Mouse (Mus musculus) heart, postnatal 0 days (tissue): ENCODE measurements around the gene Zfp866. TPM values are rescaled to one million over a fixed set of nuclear protein-coding genes. Genes with fewer than 3 reads are reported as not detected.

ENCODE experiments used
- ATAC-seq: fragments of 200-750 bp; cut with Nextera tagmentation; 2 replicates; pipeline ENCODE4 v1.8.0; 2017; ENCODE audit warnings: low read depth, moderate number of reproducible peaks, moderate library complexity; ENCODE audit not compliant: insufficient read depth
- DNase-seq: peaks from one replicate; pipeline ENCODE4 v3.0.0-alpha.2; 2016; ENCODE audit warnings: low spot score
- H3K27ac ChIP-seq: fragments of 300-500 bp; sonication (generic); 2 replicates; pipeline ENCODE4 v1.5.1; 2014; ENCODE audit warnings: low read depth, mild to moderate bottlenecking
- H3K27me3 ChIP-seq: fragments of 300-500 bp; sonication (generic); 2 replicates; pipeline ENCODE4 v1.6.1; 2014; ENCODE audit warnings: low read length, mixed read lengths; ENCODE audit not compliant: control insufficient read depth, insufficient read depth
- H3K36me3 ChIP-seq: fragments of 300-500 bp; sonication (generic); replicated peaks from 2 replicates; pipeline ENCODE4 v1.6.1; 2014; ENCODE audit warnings: low read length, mixed read lengths; ENCODE audit not compliant: control insufficient read depth, insufficient read depth
- H3K4me1 ChIP-seq: fragments of 300-500 bp; sonication (generic); 2 replicates; pipeline ENCODE4 v1.6.1; 2014; ENCODE audit warnings: antibody characterized with exemption; ENCODE audit not compliant: control insufficient read depth, insufficient read depth
- H3K4me2 ChIP-seq: fragments of 300-500 bp; sonication (generic); 2 replicates; pipeline ENCODE4 v1.6.1; 2014; ENCODE audit warnings: low read depth, mild to moderate bottlenecking, low read length, moderate library complexity
- H3K4me3 ChIP-seq: fragments of 300-500 bp; sonication (generic); 2 replicates; pipeline ENCODE4 v1.5.1; 2014; ENCODE audit warnings: low read depth, low read length
- H3K9ac ChIP-seq: fragments of 300-500 bp; sonication (generic); replicated peaks from 2 replicates; pipeline ENCODE4 v1.6.1; 2014; ENCODE audit warnings: low read depth, low read length, mixed read lengths
- H3K9me3 ChIP-seq: fragments of 300-500 bp; sonication (generic); replicated peaks from 2 replicates; pipeline ENCODE4 v1.6.1; 2016; ENCODE audit warnings: low read length; ENCODE audit not compliant: control insufficient read depth
- CTCF ChIP-seq: IDR thresholded peaks from 2 replicates; pipeline ENCODE4 v1.5.1; 2016; ENCODE audit warnings: antibody characterized with exemption, control low read depth, low read depth
- EP300 ChIP-seq: IDR thresholded peaks from 2 replicates; pipeline ENCODE4 v1.6.1; 2016; ENCODE audit warnings: antibody characterized with exemption, low read depth
- WGBS: fragments of 180-500 bp; shearing (Covaris S2); extraction: QIAGEN DNeasy Blood & Tissue Kit; methylation state at CpG from one replicate; pipeline ENCODE4 v1.1.7; 2014; 5-methylcytosine and 5-hydroxymethylcytosine counted together
- polyA plus RNA-seq: library from polyadenylated mRNA; unstranded; fragments of >200 nt; fragmentation: Nextera tagmentation; extraction: Ambion mirVana; gene quantifications from 2 replicates; pipeline ENCODE4 v1.2.1, GENCODE M21; 2015
- total RNA-seq: library from RNA; depleted of rRNA; stranded (reverse); fragments of >200 nt; gene quantifications from 2 replicates; pipeline ENCODE4 v1.2.3, GENCODE M21; 2014; ENCODE audit warnings: low replicate concordance; rRNA removed

The Zfp866 gene
- total and polyA plus RNA-seq, 2 experiments from 2014 or later: 9.2 to 20.5 TPM

- Histone ChIP-seq H3K27ac (0 out of 2 replicates have a peak overlapping the region, but pooled peaks have one; percentile 28), H3K36me3 (no peaks in the 10 kb centered on the region), H3K9ac (no peak overlapping the region), H3K4me2 (peak overlapping the region; percentile 59), H3K27me3 (no peaks in the 10 kb centered on the region), H3K9me3 (no peaks in the 10 kb centered on the region), H3K4me1 (peaks cover 7% of the 10 kb centered on the region; the same call in 1 of the 2 replicates), H3K4me3 (peak overlapping the region; percentile 34)
- DNase-seq: no peak
- 45% methylated on average over 5 of the region's 5 CpGs for WGBS
- TF ChIP-seq CTCF (no peak), EP300 (no peak)
- ATAC-seq: no peak
Observed at GRCm38 (mm10) chr8:69717232-69717580, 73.8 kb downstream of the Zfp866 start.

DNA sequence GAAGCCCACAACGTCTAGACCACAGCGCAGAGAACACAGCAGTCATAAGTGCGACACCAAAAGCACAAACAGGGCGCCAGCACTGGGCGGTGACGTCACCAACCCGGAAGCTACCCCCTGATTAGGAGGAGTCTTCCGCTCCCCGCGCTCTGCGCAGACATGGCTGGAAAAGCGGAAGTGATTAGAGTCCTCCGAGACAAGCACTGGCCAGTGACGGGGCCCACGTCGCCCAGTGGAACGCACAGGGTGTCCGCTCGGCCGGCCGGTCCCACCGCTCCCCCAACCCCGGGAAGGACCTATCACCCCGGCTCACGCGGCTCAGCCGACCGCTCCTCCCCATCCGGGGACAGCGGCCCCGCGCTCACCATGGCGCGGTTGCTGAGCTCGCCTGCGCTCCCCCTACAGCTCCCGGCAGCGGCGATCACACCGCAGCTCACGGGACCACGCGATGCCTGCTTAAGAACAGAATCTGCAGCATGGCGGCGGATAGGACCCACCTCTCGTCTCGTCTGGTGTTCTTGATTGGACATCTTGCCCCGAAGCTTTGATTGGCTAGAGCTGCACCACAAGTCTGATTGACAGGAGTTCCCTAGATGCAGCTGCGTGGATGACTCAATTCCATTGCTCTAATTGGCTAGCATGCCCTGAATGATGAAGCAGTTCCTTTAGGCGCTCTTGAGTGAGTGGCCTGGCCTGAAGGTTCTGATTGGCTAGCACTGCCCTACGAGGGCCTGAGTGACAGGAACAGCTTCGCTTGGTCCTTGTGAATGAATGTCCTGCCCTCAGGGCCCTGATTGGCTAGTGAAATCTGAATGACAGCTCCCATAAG is 74.4 kb downstream of the Zfp866 start:
- ATAC-seq: peak; percentile 97
- under 1% methylated on average over 52 of the region's 52 CpGs for WGBS
- Histone ChIP-seq H3K27ac (peak overlapping the region; percentile 100), H3K27me3 (no peaks in the 10 kb centered on the region), H3K4me1 (peaks cover 7% of the 10 kb centered on the region; the same call in 1 of the 2 replicates), H3K36me3 (no peaks in the 10 kb centered on the region; the same call in 1 of the 2 replicates), H3K4me2 (peak overlapping the region; percentile 62), H3K9me3 (no peaks in the 10 kb centered on the region), H3K4me3 (peak overlapping the region; percentile 89), H3K9ac (peak overlapping the region; percentile 94)
- DNase-seq: peak; percentile 100
- TF ChIP-seq EP300 (peak; percentile 3; the same call in 1 of the 2 replicates), CTCF (no peak)

GRCm38 (mm10) chr8:69715366-69715765 is 75.6 kb downstream of the Zfp866 start:
- peaks cover 7% of the 10 kb centered on the region; the same call in 1 of the 2 replicates for H3K4me1 ChIP-seq
- H3K4me2 ChIP-seq: peak overlapping the region; percentile 62; the same call in 1 of the 2 replicates
- ATAC-seq (no peak), DNase-seq (no peak)
- H3K27me3 ChIP-seq: no peaks in the 10 kb centered on the region
- H3K9me3 ChIP-seq: no peaks in the 10 kb centered on the region
- H3K27ac ChIP-seq: no peak overlapping the region
- no peak overlapping the region for H3K9ac ChIP-seq
- 71% methylated on average over 6 of the region's 6 CpGs for WGBS
- TF ChIP-seq CTCF (no peak), EP300 (no peak)
- H3K36me3 ChIP-seq: peaks cover 10% of the 10 kb centered on the region
- peak overlapping the region; percentile 89 for H3K4me3 ChIP-seq

- H3K27me3 ChIP-seq: no peaks in the 10 kb centered on the region
- H3K27ac ChIP-seq: no peak overlapping the region
- H3K9me3 ChIP-seq: no peaks in the 10 kb centered on the region
- ATAC-seq: no peak
- H3K4me3 ChIP-seq: no peak overlapping the region
- no peak for DNase-seq
- TF ChIP-seq CTCF (no peak), EP300 (no peak)
- peaks cover 28% of the 10 kb centered on the region for H3K36me3 ChIP-seq
- 73% methylated on average over 8 of the region's 8 CpGs for WGBS
- peaks cover 7% of the 10 kb centered on the region; the same call in 1 of the 2 replicates for H3K4me1 ChIP-seq
- H3K9ac ChIP-seq: no peak overlapping the region
- H3K4me2 ChIP-seq: no peak overlapping the region
Observed at GRCm38 (mm10) chr8:69713516-69713915, 77.5 kb downstream of the Zfp866 start.

Other genes starting within 250 kb of the Zfp866 start
- gene Zfp868, start 165.6 kb downstream of the Zfp866 start, total RNA-seq: 5.0 and 19.6 TPM in 2 replicates
- 9.9 and 10.1 TPM in 2 replicates for gene Zfp868, start 165.6 kb downstream of the Zfp866 start, polyA plus RNA-seq
- gene Zfp964, start 136.7 kb downstream of the Zfp866 start, total RNA-seq: 0.27 and 3.7 TPM in 2 replicates
- 0.72 and 0.78 TPM in 2 replicates for gene Zfp964, start 136.7 kb downstream of the Zfp866 start, polyA plus RNA-seq
- gene Zfp869, start 80.5 kb downstream of the Zfp866 start, total RNA-seq: 5.6 and 16.8 TPM in 2 replicates
- gene Zfp869, start 80.5 kb downstream of the Zfp866 start, polyA plus RNA-seq: 11.4 and 12.7 TPM in 2 replicates
- 0.73 and 3.5 TPM in 2 replicates for gene Zfp963, start 41.2 kb downstream of the Zfp866 start, total RNA-seq
- 2.8 and 3.1 TPM in 2 replicates for gene Zfp963, start 41.2 kb downstream of the Zfp866 start, polyA plus RNA-seq
- gene Gm20422, start 16.3 kb downstream of the Zfp866 start, total RNA-seq: 2.5 TPM in 1 of 2 replicates, not detected in the other
- 1.6 and 2.5 TPM in 2 replicates for gene Gm20422, start 16.3 kb downstream of the Zfp866 start, polyA plus RNA-seq
- 42.4 and 44.0 TPM in 2 replicates for gene Atp13a1, start within 50 bp of the Zfp866 start, total RNA-seq
- 13.1 and 13.5 TPM in 2 replicates for gene Atp13a1, start within 50 bp of the Zfp866 start, polyA plus RNA-seq
- 14.3 and 21.6 TPM in 2 replicates for gene Gmip, start 17.5 kb upstream of the Zfp866 start, total RNA-seq
- 3.2 and 3.9 TPM in 2 replicates for gene Gmip, start 17.5 kb upstream of the Zfp866 start, polyA plus RNA-seq
- 0.50 and 1.6 TPM in 2 replicates for gene Lpar2, start 31.3 kb upstream of the Zfp866 start, total RNA-seq
- gene Lpar2, start 31.3 kb upstream of the Zfp866 start, polyA plus RNA-seq: 0.03 and 0.10 TPM in 2 replicates
- gene Pbx4, start 41.3 kb upstream of the Zfp866 start, total RNA-seq: 2.2 TPM in 1 of 2 replicates, not detected in the other
- 1.5 and 1.9 TPM in 2 replicates for gene Pbx4, start 41.3 kb upstream of the Zfp866 start, polyA plus RNA-seq
- 0.23 and 0.43 TPM in 2 replicates for gene Cilp2, start 96.5 kb upstream of the Zfp866 start, total RNA-seq
- gene Cilp2, start 96.5 kb upstream of the Zfp866 start, polyA plus RNA-seq: 0.36 and 0.49 TPM in 2 replicates
- gene Tssk6, start 111.0 kb upstream of the Zfp866 start, total RNA-seq: 0.11 TPM in 1 of 2 replicates, not detected in the other
- gene Tssk6, start 111.0 kb upstream of the Zfp866 start, polyA plus RNA-seq: 1.1 and 1.2 TPM in 2 replicates
- gene Ndufa13, start 111.4 kb upstream of the Zfp866 start, total RNA-seq: 223 and 232 TPM in 2 replicates
- gene Ndufa13, start 111.4 kb upstream of the Zfp866 start, polyA plus RNA-seq: 666 and 702 TPM in 2 replicates
- 1.2 and 22.3 TPM in 2 replicates for gene Yjefn3, start 111.5 kb upstream of the Zfp866 start, total RNA-seq
- gene Yjefn3, start 111.5 kb upstream of the Zfp866 start, polyA plus RNA-seq: 12.9 and 13.9 TPM in 2 replicates
- 26.9 and 58.8 TPM in 2 replicates for gene Gatad2a, start 205.2 kb upstream of the Zfp866 start, total RNA-seq
- gene Gatad2a, start 205.2 kb upstream of the Zfp866 start, polyA plus RNA-seq: 17.0 and 18.9 TPM in 2 replicates